Comparison of ENCODE assay signal across 8 mouse cellular contexts in the genomic region with DNA sequence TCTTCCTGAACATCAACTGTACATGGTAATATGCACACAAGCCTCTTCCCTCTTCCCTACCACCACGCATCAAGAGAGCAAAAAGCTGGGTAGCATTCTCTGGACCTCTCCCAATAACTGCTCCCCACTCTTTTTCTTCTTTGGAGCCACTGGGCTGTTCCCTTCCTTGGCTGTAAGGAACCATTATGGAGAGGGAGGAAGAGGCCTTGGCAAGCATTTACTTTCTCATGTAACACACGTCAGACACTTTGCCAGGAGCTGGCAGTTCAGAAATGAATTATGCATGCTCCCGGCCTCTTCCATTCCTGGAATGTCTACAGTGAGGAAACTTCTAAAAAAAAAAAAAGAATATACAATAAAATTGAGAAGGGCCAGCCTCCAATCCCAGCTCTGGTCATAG. TPM values are rescaled to one million over a fixed set of nuclear protein-coding genes. Genes with fewer than 3 reads are reported as not detected.
DNase-seq lines count a peak whose midpoint lies in the region; ATAC-seq and TF ChIP-seq lines count a peak whose summit lies in the region.

No protein-coding gene starts in this region.

- H3K4me3 ChIP-seq in hindbrain, embryonic 10.5 days: no peak overlapping the region
- H3K4me3 ChIP-seq in hindbrain, embryonic 11.5 days (ENCODE audit: low read depth, low read length): no peak overlapping the region
- H3K4me3 ChIP-seq in embryonic facial prominence, embryonic 10.5 days: no peak overlapping the region
- H3K4me3 ChIP-seq in hindbrain, embryonic 16.5 days (ENCODE audit: low read length): no peak overlapping the region
- no peak overlapping the region for H3K4me3 ChIP-seq in heart, adult 2 months

- intact Hi-C loops in left cerebral cortex, postnatal 14 days (cut with DNase I): no loop called here
- intact Hi-C loops in heart, adult 2 months (cut with DNase I): no loop called here

- no peak for TF ChIP-seq EP300 in heart, adult 2 months (IDR thresholded peaks at IDR 0.05; ENCODE audit: insufficient read depth, low read depth, low read length)

- 78% methylated on average over 3 of the region's 3 CpGs for WGBS in hindbrain, embryonic 10.5 days
- WGBS in hindbrain, embryonic 11.5 days: 72% methylated on average over 3 of the region's 3 CpGs
- 69% methylated on average over 3 of the region's 3 CpGs for WGBS in embryonic facial prominence, embryonic 10.5 days
- WGBS in hindbrain, embryonic 16.5 days: 31% methylated on average over 3 of the region's 3 CpGs
- WGBS in heart, adult 2 months: 33% methylated on average over 3 of the region's 3 CpGs

- H3K4me1 ChIP-seq in hindbrain, embryonic 10.5 days (replicated peaks): peaks cover 25% of the 10 kb centered on the region
- no peaks in the 10 kb centered on the region for H3K4me1 ChIP-seq in hindbrain, embryonic 11.5 days (replicated peaks; ENCODE audit: control insufficient read depth, insufficient read depth, low read length)
- peaks cover 43% of the 10 kb centered on the region for H3K4me1 ChIP-seq in embryonic facial prominence, embryonic 10.5 days
- H3K4me1 ChIP-seq in hindbrain, embryonic 16.5 days (ENCODE audit: control insufficient read depth, insufficient read depth, low read depth, low read length): peaks cover 14% of the 10 kb centered on the region
- H3K4me1 ChIP-seq in heart, adult 2 months (ENCODE audit: control insufficient read depth, insufficient read depth, low read length): no peaks in the 10 kb centered on the region

- no peaks in the 10 kb centered on the region for H3K79me2 ChIP-seq in heart, adult 2 months (replicated peaks; ENCODE audit: control insufficient read depth, insufficient read depth, low read length)

- no peaks in the 10 kb centered on the region for H3K27me3 ChIP-seq in hindbrain, embryonic 10.5 days (ENCODE audit: insufficient read depth, poor library complexity, severe bottlenecking)
- no peaks in the 10 kb centered on the region for H3K27me3 ChIP-seq in hindbrain, embryonic 11.5 days (ENCODE audit: control insufficient read depth, insufficient read depth, low read length)
- no peaks in the 10 kb centered on the region for H3K27me3 ChIP-seq in embryonic facial prominence, embryonic 10.5 days (replicated peaks; ENCODE audit: low read depth, poor library complexity, severe bottlenecking)
- no peaks in the 10 kb centered on the region for H3K27me3 ChIP-seq in hindbrain, embryonic 16.5 days (replicated peaks; ENCODE audit: control insufficient read depth, insufficient read depth, low read length)
- H3K27me3 ChIP-seq in heart, adult 2 months (ENCODE audit: control insufficient read depth, insufficient read depth, low read length): no peaks in the 10 kb centered on the region

- no peak for TF ChIP-seq POLR2A in heart, adult 2 months (IDR thresholded peaks at IDR 0.05; ENCODE audit: insufficient read depth, low read depth, low read length)

- no peak for ATAC-seq in hindbrain, embryonic 11.5 days (ENCODE audit: low FRiP score)
- peak; percentile 84 for ATAC-seq in hindbrain, embryonic 16.5 days
- ATAC-seq in megakaryocyte, adult 5-6 weeks (ENCODE audit: poor library complexity, severe bottlenecking): no peak

- H3K9me3 ChIP-seq in hindbrain, embryonic 10.5 days: no peaks in the 10 kb centered on the region
- H3K9me3 ChIP-seq in hindbrain, embryonic 11.5 days (ENCODE audit: control insufficient read depth, low read length): no peaks in the 10 kb centered on the region
- H3K9me3 ChIP-seq in embryonic facial prominence, embryonic 10.5 days: no peaks in the 10 kb centered on the region
- no peaks in the 10 kb centered on the region for H3K9me3 ChIP-seq in hindbrain, embryonic 16.5 days (ENCODE audit: control insufficient read depth, low read length)

- peaks cover 31% of the 10 kb centered on the region for H3K36me3 ChIP-seq in hindbrain, embryonic 10.5 days
- H3K36me3 ChIP-seq in hindbrain, embryonic 11.5 days (ENCODE audit: control insufficient read depth, insufficient read depth, low read length): peaks cover 3% of the 10 kb centered on the region; the same call in 1 of the 2 replicates
- H3K36me3 ChIP-seq in embryonic facial prominence, embryonic 10.5 days (replicated peaks): peaks cover 26% of the 10 kb centered on the region
- peaks cover 12% of the 10 kb centered on the region for H3K36me3 ChIP-seq in hindbrain, embryonic 16.5 days (ENCODE audit: control insufficient read depth, insufficient read depth, low read length)
- H3K36me3 ChIP-seq in heart, adult 2 months (ENCODE audit: control insufficient read depth, insufficient read depth, low read length): no peaks in the 10 kb centered on the region

- no peak for DNase-seq in hindbrain, embryonic 10.5 days (ENCODE audit: low spot score)
- DNase-seq in hindbrain, embryonic 11.5 days (ENCODE audit: low spot score): no peak
- no peak for DNase-seq in embryonic facial prominence, embryonic 10.5 days (ENCODE audit: low spot score)
- DNase-seq in left cerebral cortex, postnatal 14 days (ENCODE audit: low spot score in 2 of 2): peak; percentile 74 to 89
- DNase-seq in right cerebral cortex, postnatal 14 days: peak; percentile 29
- DNase-seq in heart, adult 2 months: no peak

- no peak overlapping the region for H3K4me2 ChIP-seq in hindbrain, embryonic 11.5 days (replicated peaks; ENCODE audit: low read depth, low read length)
- no peak overlapping the region for H3K4me2 ChIP-seq in hindbrain, embryonic 16.5 days (ENCODE audit: low read length)

- H3K9ac ChIP-seq in hindbrain, embryonic 11.5 days (ENCODE audit: low read depth, low read length): no peak overlapping the region
- H3K9ac ChIP-seq in hindbrain, embryonic 16.5 days (ENCODE audit: low read depth, low read length): no peak overlapping the region
- no peak overlapping the region for H3K9ac ChIP-seq in heart, adult 2 months (ENCODE audit: low read depth, low read length)

- peak overlapping the region; percentile 59; the same call in 1 of the 2 replicates for H3K27ac ChIP-seq in hindbrain, embryonic 10.5 days
- no peak overlapping the region for H3K27ac ChIP-seq in hindbrain, embryonic 11.5 days (ENCODE audit: low read depth, low read length)
- H3K27ac ChIP-seq in embryonic facial prominence, embryonic 10.5 days (replicated peaks): peak overlapping the region; percentile 26; the same call in 1 of the 2 replicates
- peak overlapping the region; percentile 77 for H3K27ac ChIP-seq in hindbrain, embryonic 16.5 days (ENCODE audit: low read depth, low read length)
- no peak overlapping the region for H3K27ac ChIP-seq in heart, adult 2 months

- no peak for TF ChIP-seq CTCF in heart, adult 2 months (IDR thresholded peaks at IDR 0.05)

RNA-seq across cellular contexts. Expression of gene Slc35b4, which starts 22.7 kb away (rescaled TPM):
- 41.3 and 43.2 TPM in 2 replicates for polyA plus RNA-seq in hindbrain, embryonic 10.5 days (2016; fragmentation: Nextera tagmentation; extraction: Ambion mirVana)
- 46.7 and 48.3 TPM in 2 replicates for polyA plus RNA-seq in hindbrain, embryonic 11.5 days (2014; fragmentation: Nextera tagmentation; extraction: Ambion mirVana)
- 42.6 and 43.6 TPM in 2 replicates for polyA plus RNA-seq in embryonic facial prominence, embryonic 10.5 days (2016; fragmentation: Nextera tagmentation; extraction: Ambion mirVana)
- polyA plus RNA-seq in hindbrain, embryonic 16.5 days (2015; fragmentation: Nextera tagmentation; extraction: Ambion mirVana): 42.7 and 45.3 TPM in 2 replicates
- 10 to 100 TPM; 48.0 to 51.4 TPM for total RNA-seq in left cerebral cortex, postnatal 14 days (2021)
- total RNA-seq in megakaryocyte, adult 5-6 weeks (2015): 20.1 and 22.1 TPM in 2 replicates
- 12.8 and 17.2 TPM in 2 replicates for total RNA-seq in megakaryocyte, adult 5-6 weeks (2017)
- total RNA-seq in heart, adult 2 months (2021): 1 to 10 TPM; 8.0 to 8.5 TPM
- polyA plus RNA-seq in heart, adult 2 months (2012; rRNA removed): 10.6 and 18.4 TPM in 2 replicates

Comparison
In these comparisons a context has a peak if more than half of its experiments do, and no peak if none do; other contexts are left out.
1. H3K27ac ChIP-seq: peak in hindbrain, embryonic 10.5 days (single experiment), embryonic facial prominence, embryonic 10.5 days (single experiment) and hindbrain, embryonic 16.5 days (single experiment); none in hindbrain, embryonic 11.5 days (single experiment) and heart, adult 2 months (single experiment).
2. DNase-seq: peak in left cerebral cortex, postnatal 14 days (2 of 2) and right cerebral cortex, postnatal 14 days (single experiment); none in hindbrain, embryonic 10.5 days (single experiment), hindbrain, embryonic 11.5 days (single experiment), embryonic facial prominence, embryonic 10.5 days (single experiment) and heart, adult 2 months (0 of 2).